Comparison of ENCODE assay signal across 24 mouse cellular contexts in the genomic region with DNA sequence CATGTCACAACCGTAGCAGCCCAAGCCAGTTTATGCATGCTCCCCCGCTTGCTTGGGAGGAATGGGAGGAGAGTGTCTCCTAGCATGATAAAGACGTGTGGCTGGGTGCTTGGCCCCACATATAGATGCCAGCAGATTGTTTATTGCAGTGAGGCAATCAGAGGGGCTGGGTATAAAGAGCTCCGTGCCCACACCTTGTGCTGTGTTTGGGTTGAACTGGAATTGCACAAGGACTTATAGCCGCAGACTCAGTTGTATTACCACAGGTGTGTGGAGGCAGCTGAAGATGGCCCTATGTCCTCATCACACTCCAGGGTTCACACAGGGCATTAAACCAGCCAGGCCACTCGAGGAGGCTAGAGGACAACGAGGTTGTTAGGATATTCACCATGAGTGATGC.
"Had no signal": no experiment of that assay in that cellular context is flagged by ENCODE, and none has a peak within 500 bp of the region (broad histone marks: within the 10 kb centered on the region; RNA-seq: fewer than 3 reads in every experiment).

No protein-coding gene starts in this region.

- H3K9ac ChIP-seq: heart, embryonic 12.5 days; hindbrain, embryonic 12.5 days; hindbrain, embryonic 14.5 days; kidney, embryonic 15.5 days; limb, embryonic 13.5 days; limb, embryonic 15.5 days had no signal

- H3K9me3 ChIP-seq: heart, embryonic 10.5 days; heart, embryonic 12.5 days; hindbrain, embryonic 10.5 days; hindbrain, embryonic 12.5 days; kidney, embryonic 15.5 days; limb, embryonic 13.5 days; limb, embryonic 15.5 days had no signal

- H3K27me3 ChIP-seq: heart, embryonic 12.5 days; hindbrain, embryonic 12.5 days; kidney, embryonic 15.5 days; limb, embryonic 13.5 days; limb, embryonic 15.5 days had no signal

- H3K4me3 ChIP-seq: gastrocnemius, adult 2 months; heart, embryonic 10.5 days; heart, embryonic 12.5 days; hindbrain, embryonic 10.5 days; hindbrain, embryonic 12.5 days; kidney, embryonic 15.5 days; limb, embryonic 13.5 days; limb, embryonic 15.5 days had no signal

- H3K36me3 ChIP-seq: hindbrain, embryonic 12.5 days; kidney, embryonic 15.5 days had no signal

- H3K27ac ChIP-seq: gastrocnemius, adult 2 months; heart, embryonic 10.5 days; hindbrain, embryonic 10.5 days; hindbrain, embryonic 12.5 days; hindbrain, embryonic 14.5 days; kidney, embryonic 15.5 days; kidney, postnatal 0 days; limb, embryonic 13.5 days; limb, embryonic 15.5 days had no signal

- ATAC-seq: hindbrain, embryonic 16.5 days; inflammation-experienced regulatory T-cells, adult 6 months had no signal

- H3K4me2 ChIP-seq: heart, embryonic 12.5 days; hindbrain, embryonic 12.5 days; hindbrain, embryonic 14.5 days; kidney, embryonic 15.5 days; limb, embryonic 13.5 days; limb, embryonic 15.5 days had no signal

- DNase-seq: gastrocnemius, adult 2 months; gastrocnemius, postnatal 10 days; gastrocnemius, postnatal 25 days; heart, postnatal 10 days; heart, postnatal 4 days; kidney, adult 11 months; kidney, adult 2 months; kidney, adult 9 months; kidney, postnatal 14 days; kidney, postnatal 36 days; layer of hippocampus, adult 9-11 months; layer of hippocampus, postnatal 36 days; left cerebral cortex, postnatal 4 days had no signal
